Mouse (Mus musculus) limb, embryonic 10.5 days (tissue): ENCODE results near the gene Traf3ip2. TPM values are rescaled to one million over a fixed set of nuclear protein-coding genes. Genes with fewer than 3 reads are reported as not detected.

Experiments
- polyA plus RNA-seq: library from polyadenylated mRNA; unstranded; fragments of >200 nt; fragmentation: Nextera tagmentation; extraction: Ambion mirVana; gene quantifications from 2 replicates; pipeline ENCODE4 v1.2.1, GENCODE M21; 2016

Traf3ip2 gene
- polyA plus RNA-seq, 1 experiment from 2014 or later: 7.2 TPM

Other genes starting within 250 kb of the Traf3ip2 start
- 13.1 and 16.0 TPM in 2 replicates for gene Fyn, start 244.1 kb upstream of the Traf3ip2 start, polyA plus RNA-seq
- gene Rev3l, start 119.2 kb downstream of the Traf3ip2 start, polyA plus RNA-seq: 11.3 and 11.9 TPM in 2 replicates